Mouse (Mus musculus): ENCODE results near the gene Manba.
"Not testable (repeated sequence)": the region's sequence is repeated elsewhere in the genome, so short reads cannot be mapped to it uniquely, and the experiment has no call there.

Manba gene

GRCm38 (mm10) chr3:135521963-135522362, 36.6 kb downstream of the Manba start:
- ATAC-seq (ENCODE audit: insufficient number of reproducible peaks, low FRiP score, low TSS enrichment) = peak; percentile 79

GRCm38 (mm10) chr3:135522618-135523355, 37.4 kb downstream of the Manba start:
- ATAC-seq (ENCODE audit: insufficient number of reproducible peaks, low FRiP score, low TSS enrichment) = no peak

- ATAC-seq (ENCODE audit: insufficient number of reproducible peaks, low FRiP score, low TSS enrichment) = not testable (repeated sequence)
Observed at GRCm38 (mm10) chr3:135524900-135525299, 39.5 kb downstream of the Manba start.

GRCm38 (mm10) chr3:135529670-135530069, 44.3 kb downstream of the Manba start:
- no peak for ATAC-seq (ENCODE audit: insufficient number of reproducible peaks, low FRiP score, low TSS enrichment)

- ATAC-seq (ENCODE audit: insufficient number of reproducible peaks, low FRiP score, low TSS enrichment) = no peak
Observed at GRCm38 (mm10) chr3:135531762-135532161, 46.4 kb downstream of the Manba start.

- ATAC-seq (ENCODE audit: insufficient number of reproducible peaks, low FRiP score, low TSS enrichment) = no peak
Observed at GRCm38 (mm10) chr3:135534103-135534502, 48.7 kb downstream of the Manba start.

- no peak for ATAC-seq (ENCODE audit: insufficient number of reproducible peaks, low FRiP score, low TSS enrichment)
Observed at GRCm38 (mm10) chr3:135546212-135546923, 61.0 kb downstream of the Manba start.

- no peak for ATAC-seq (ENCODE audit: insufficient number of reproducible peaks, low FRiP score, low TSS enrichment)
Observed at GRCm38 (mm10) chr3:135547298-135547697, 61.9 kb downstream of the Manba start.

GRCm38 (mm10) chr3:135552874-135553273, 67.5 kb downstream of the Manba start:
- ATAC-seq (ENCODE audit: insufficient number of reproducible peaks, low FRiP score, low TSS enrichment) = no peak

GRCm38 (mm10) chr3:135555192-135555591, 69.8 kb downstream of the Manba start:
- ATAC-seq (ENCODE audit: insufficient number of reproducible peaks, low FRiP score, low TSS enrichment) = no peak

GRCm38 (mm10) chr3:135556052-135556587, 70.7 kb downstream of the Manba start:
- no peak for ATAC-seq (ENCODE audit: insufficient number of reproducible peaks, low FRiP score, low TSS enrichment)

GRCm38 (mm10) chr3:135556851-135557662, 71.6 kb downstream of the Manba start:
- no peak for ATAC-seq (ENCODE audit: insufficient number of reproducible peaks, low FRiP score, low TSS enrichment)

GRCm38 (mm10) chr3:135562036-135562435, 76.6 kb downstream of the Manba start:
- no peak for ATAC-seq (ENCODE audit: insufficient number of reproducible peaks, low FRiP score, low TSS enrichment)

GRCm38 (mm10) chr3:135563163-135563689, 77.8 kb downstream of the Manba start:
- ATAC-seq (ENCODE audit: insufficient number of reproducible peaks, low FRiP score, low TSS enrichment) = no peak

- ATAC-seq (ENCODE audit: insufficient number of reproducible peaks, low FRiP score, low TSS enrichment) = no peak
Observed at GRCm38 (mm10) chr3:135564706-135565105, 79.3 kb downstream of the Manba start.

GRCm38 (mm10) chr3:135565306-135565705, 79.9 kb downstream of the Manba start:
- ATAC-seq (ENCODE audit: insufficient number of reproducible peaks, low FRiP score, low TSS enrichment) = no peak

GRCm38 (mm10) chr3:135567888-135568287, 82.5 kb downstream of the Manba start:
- ATAC-seq (ENCODE audit: insufficient number of reproducible peaks, low FRiP score, low TSS enrichment) = no peak

GRCm38 (mm10) chr3:135568633-135569032, 83.2 kb downstream of the Manba start:
- ATAC-seq (ENCODE audit: insufficient number of reproducible peaks, low FRiP score, low TSS enrichment) = no peak

- ATAC-seq (ENCODE audit: insufficient number of reproducible peaks, low FRiP score, low TSS enrichment) = no peak
Observed at GRCm38 (mm10) chr3:135571540-135571939, 86.1 kb downstream of the Manba start.

- no peak for ATAC-seq (ENCODE audit: insufficient number of reproducible peaks, low FRiP score, low TSS enrichment)
Observed at GRCm38 (mm10) chr3:135573051-135573450, 87.6 kb downstream of the Manba start.
